Mouse (Mus musculus) adrenal gland, adult 18-20 months (tissue): Measurements from ENCODE around the gene Olfr68. TPM values are rescaled to one million over a fixed set of nuclear protein-coding genes. Genes with fewer than 3 reads are reported as not detected.
"Not testable (repeated sequence)": the region's sequence is repeated elsewhere in the genome, so short reads cannot be mapped to it uniquely, and the experiment has no call there.

Source experiments
- DNase-seq, 2 experiments: peaks; one replicate each; pipeline ENCODE4 v3.0.0; 2021 to 2022; ENCODE audit warnings: low spot score in 2 of 2
- total RNA-seq, 2 experiments: library from RNA; stranded (reverse); gene quantifications; 1 replicate in 1 of 2; 2 replicates in 1 of 2; pipeline ENCODE4 v1.2.3; 2021

Gene Olfr68
- total RNA-seq, 2 experiments from 2014 or later: not detected

DNA sequence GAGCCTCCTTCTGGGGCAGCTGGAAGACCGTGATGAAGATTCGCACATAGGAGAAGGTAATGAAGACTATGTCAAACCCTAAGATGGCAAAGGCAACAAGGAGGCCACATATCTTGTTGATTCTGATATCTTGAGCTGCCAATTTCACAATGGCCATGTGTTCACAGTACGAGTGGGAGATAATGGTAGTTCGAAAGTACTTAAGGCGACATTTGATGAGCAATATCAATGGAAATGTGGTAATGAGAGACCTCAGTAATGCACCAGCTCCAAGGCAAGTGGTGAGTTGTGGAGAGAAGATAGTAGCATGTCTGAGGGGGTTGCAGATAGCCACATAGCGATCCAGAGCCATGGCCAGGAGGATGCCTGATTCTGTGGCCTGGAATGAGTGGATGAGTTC lies 11.8 kb downstream of the Olfr68 start:
- not testable (repeated sequence) for DNase-seq

DNA sequence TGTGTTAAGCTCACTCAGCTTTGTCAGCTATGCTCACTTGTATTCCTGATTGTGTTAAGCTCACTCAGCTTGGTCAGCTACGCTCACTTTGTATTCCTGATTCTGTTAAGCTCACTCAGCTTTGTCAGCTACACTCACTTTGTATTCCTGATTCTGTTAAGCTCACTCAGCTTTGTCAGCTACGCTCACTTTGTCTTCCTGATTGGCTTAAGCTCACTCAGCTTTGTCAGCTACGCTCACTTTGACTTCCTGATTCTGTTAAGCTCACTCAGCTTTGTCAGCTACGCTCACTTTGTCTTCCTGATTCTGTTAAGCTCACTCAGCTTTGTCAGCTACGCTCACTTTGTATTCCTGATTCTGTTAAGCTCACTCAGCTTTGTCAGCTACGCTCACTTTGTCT lies 17.3 kb downstream of the Olfr68 start:
- not testable (repeated sequence) for DNase-seq

DNA sequence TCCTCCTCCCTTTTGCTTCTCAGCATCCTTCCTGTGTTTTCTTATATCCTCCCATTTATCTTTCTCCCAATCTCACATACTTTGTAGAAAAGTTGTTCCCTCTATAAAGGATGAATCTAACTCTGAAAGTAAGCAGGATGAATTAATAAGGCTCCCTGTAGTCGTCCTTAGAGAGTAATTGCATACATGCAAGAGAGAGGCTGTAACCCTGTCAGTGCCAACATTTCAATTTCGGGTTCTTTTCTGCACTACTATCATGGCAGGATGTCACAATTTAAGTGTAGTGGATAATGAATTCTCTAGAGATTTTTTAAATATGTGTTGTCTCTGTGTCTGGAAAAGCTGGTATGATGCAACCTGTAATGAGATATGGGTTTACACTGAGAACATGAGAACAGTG lies 22.3 kb downstream of the Olfr68 start, which contains the start of gene Olfr630:
Gene Olfr630 (minus strand): TSS at position 101 of the 400 bp plus-strand sequence.
- no peak for DNase-seq

DNA sequence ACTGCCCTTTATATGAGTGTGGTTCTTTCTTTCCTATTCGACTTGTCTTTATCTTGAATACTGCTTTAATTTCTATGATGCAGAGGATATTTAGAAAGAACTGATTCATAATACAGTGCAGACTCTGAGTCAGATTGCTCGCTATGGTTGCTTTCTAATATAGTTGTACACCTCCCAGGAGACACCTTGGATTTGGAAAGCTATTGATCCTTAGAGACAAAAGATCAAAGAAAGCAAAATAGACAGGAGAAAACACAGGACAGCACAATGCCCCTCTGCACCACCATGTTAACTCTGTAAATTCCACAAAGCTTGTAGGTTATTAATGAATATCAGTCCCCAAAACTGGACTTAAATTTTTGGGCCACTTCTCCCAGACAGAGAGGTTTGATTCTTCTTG lies 34.7 kb downstream of the Olfr68 start, which contains the start of gene Olfr629:
Gene Olfr629 (minus strand): TSS at position 101 of the 400 bp plus-strand sequence.
- no peak for DNase-seq

DNA sequence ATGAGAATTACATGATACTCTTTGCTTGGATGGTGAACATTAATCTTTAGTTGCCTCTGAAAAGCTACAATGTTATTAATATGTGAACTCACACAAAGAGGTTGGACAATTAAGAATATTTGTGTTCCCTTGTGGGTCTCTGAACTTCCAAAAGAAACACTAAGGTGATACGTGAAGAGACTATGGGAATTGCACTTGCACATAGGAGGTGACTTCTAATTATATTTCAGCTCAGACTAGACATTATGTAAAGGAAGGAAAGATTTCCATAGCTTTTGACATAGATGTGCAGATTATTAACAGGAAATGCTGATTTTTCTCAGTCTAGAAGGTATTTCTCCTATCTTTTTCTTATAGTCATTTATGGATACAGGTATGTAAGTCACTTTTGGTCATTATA lies 49.4 kb downstream of the Olfr68 start, which contains the start of gene Olfr628:
Gene Olfr628 (plus strand): TSS at position 301 of the 400 bp plus-strand sequence.
- DNase-seq: no peak

Other genes with a start within 250 kb of the Olfr68 start
- gene Olfr612, start 237.0 kb downstream of the Olfr68 start, total RNA-seq: not detected
- gene Olfr613, start 231.6 kb downstream of the Olfr68 start, total RNA-seq: not detected
- gene Olfr615, start 223.6 kb downstream of the Olfr68 start, total RNA-seq: not detected
- gene Olfr616, start 210.6 kb downstream of the Olfr68 start, total RNA-seq: not detected
- not detected for gene Olfr617, start 206.6 kb downstream of the Olfr68 start, total RNA-seq
- gene Olfr618, start 189.6 kb downstream of the Olfr68 start, total RNA-seq: not detected
- gene Olfr619, start 179.1 kb downstream of the Olfr68 start, total RNA-seq: not detected
- gene Olfr620, start 167.2 kb downstream of the Olfr68 start, total RNA-seq: not detected
- gene Olfr622, start 137.0 kb downstream of the Olfr68 start, total RNA-seq: not detected
- gene Olfr623, start 116.0 kb downstream of the Olfr68 start, total RNA-seq: not detected
- gene Olfr624, start 108.5 kb downstream of the Olfr68 start, total RNA-seq: not detected
- not detected for gene Olfr625-ps1, start 97.0 kb downstream of the Olfr68 start, total RNA-seq
- not detected for gene Olfr243, start 65.0 kb downstream of the Olfr68 start, total RNA-seq
- not detected for gene Olfr628, start 49.3 kb downstream of the Olfr68 start, total RNA-seq
- gene Olfr629, start 34.8 kb downstream of the Olfr68 start, total RNA-seq: not detected
- gene Olfr630, start 22.4 kb downstream of the Olfr68 start, total RNA-seq: not detected
- not detected for gene Olfr69, start 8.1 kb downstream of the Olfr68 start, total RNA-seq
- gene Olfr67, start 12.1 kb upstream of the Olfr68 start, total RNA-seq: not detected
- gene Hbb-bt, start 34.3 kb upstream of the Olfr68 start, total RNA-seq: 100 to 1,000 TPM; 185 to 588 TPM
- gene Hbb-bs, start 48.4 kb upstream of the Olfr68 start, total RNA-seq: 1,000 to 10,000 TPM; 1,754 to 4,577 TPM
- not detected for gene Hbb-bh2, start 60.8 kb upstream of the Olfr68 start, total RNA-seq
- gene Hbb-bh1, start 63.5 kb upstream of the Olfr68 start, total RNA-seq: not detected
- not detected for gene Hbb-y, start 73.5 kb upstream of the Olfr68 start, total RNA-seq
- not detected for gene Olfr66, start 106.6 kb upstream of the Olfr68 start, total RNA-seq
- gene Olfr64, start 114.8 kb upstream of the Olfr68 start, total RNA-seq: not detected
- gene Olfr65, start 123.8 kb upstream of the Olfr68 start, total RNA-seq: not detected
- gene Olfr631, start 149.1 kb upstream of the Olfr68 start, total RNA-seq: not detected
- gene Olfr632, start 154.6 kb upstream of the Olfr68 start, total RNA-seq: not detected
- not detected for gene Olfr633, start 164.7 kb upstream of the Olfr68 start, total RNA-seq
- under 1 TPM in 1 of 2 experiments, not detected in 1; 0.03 TPM for gene Olfr635, start 191.5 kb upstream of the Olfr68 start, total RNA-seq
- gene Olfr638, start 219.0 kb upstream of the Olfr68 start, total RNA-seq: not detected
- gene Olfr639, start 237.6 kb upstream of the Olfr68 start, total RNA-seq: under 1 TPM in 1 of 2 experiments, not detected in 1; 0.10 TPM
- gene Olfr640, start 245.9 kb upstream of the Olfr68 start, total RNA-seq: not detected